Mouse (Mus musculus) adrenal gland (tissue): Measurements from ENCODE around the gene Hexa.

ENCODE experiments used
- intact Hi-C: fragments of 180-260 bp; cut with DNase I; formaldehyde crosslinking; loops from one replicate; pipeline ENCODE4 v1.15.1; 2025
- long read RNA-seq, 2 experiments: library from polyadenylated mRNA; unstranded; transcript quantifications; one replicate each; pipeline ENCODE4 v2.0.0; 2020; ENCODE audit warnings: borderline replicate concordance in 1 of 2; ENCODE audit not compliant: insufficient replicate concordance in 1 of 2

Hexa gene
- long read RNA-seq, experiment 1, transcript Hexa-201 (14 exons, 1,996 nt), result major isoform, 116 of 125 reads
- long read RNA-seq, experiment 1, partial matches to known transcripts, result 7 of 125 reads
- long read RNA-seq, experiment 1, other reads (novel, unspliced or antisense), result 2 of 125 reads
- long read RNA-seq, experiment 2, transcript Hexa-201 (14 exons, 1,996 nt), result major isoform, 136 of 151 reads
- long read RNA-seq, experiment 2, partial matches to known transcripts, result 8 of 151 reads
- long read RNA-seq, experiment 2, other reads (novel, unspliced or antisense), result 7 of 151 reads

- intact Hi-C loops, result loop anchor here (2.0 kb wide), 1 partner anchor 53 kb away; the partner anchor contains the start of gene Arih1
Observed at GRCm38 (mm10) chr9:59539441-59540137, at the start of gene Hexa, which contains the start of gene Tmem202. TSS of gene Hexa (plus strand) at chr9:59539540. TSS of gene Tmem202 (minus strand) at chr9:59539847.

- intact Hi-C loops, result no loop called here
Observed at GRCm38 (mm10) chr9:59508146-59508545, 31.2 kb upstream of the Hexa start.

- intact Hi-C loops, result no loop called here
Observed at GRCm38 (mm10) chr9:59512381-59512780, 27.0 kb upstream of the Hexa start.

GRCm38 (mm10) chr9:59515069-59515468, 24.3 kb upstream of the Hexa start:
- intact Hi-C loops, result no loop called here

- intact Hi-C loops, result no loop called here
Observed at GRCm38 (mm10) chr9:59517127-59517526, 22.2 kb upstream of the Hexa start.

GRCm38 (mm10) chr9:59518976-59519375, 20.4 kb upstream of the Hexa start:
- intact Hi-C loops, result no loop called here

GRCm38 (mm10) chr9:59519396-59519795, 19.9 kb upstream of the Hexa start:
- intact Hi-C loops, result no loop called here

- intact Hi-C loops, result no loop called here
Observed at GRCm38 (mm10) chr9:59522906-59523305, 16.4 kb upstream of the Hexa start.

- intact Hi-C loops, result no loop called here
Observed at GRCm38 (mm10) chr9:59526727-59527126, 12.6 kb upstream of the Hexa start.

GRCm38 (mm10) chr9:59527580-59527979, 11.8 kb upstream of the Hexa start:
- intact Hi-C loops, result no loop called here

- intact Hi-C loops, result no loop called here
Observed at GRCm38 (mm10) chr9:59528274-59528673, 11.1 kb upstream of the Hexa start.

- intact Hi-C loops, result no loop called here
Observed at GRCm38 (mm10) chr9:59531645-59532044, 7.7 kb upstream of the Hexa start.

GRCm38 (mm10) chr9:59533422-59533821, 5.9 kb upstream of the Hexa start:
- intact Hi-C loops, result no loop called here

- intact Hi-C loops, result no loop called here
Observed at GRCm38 (mm10) chr9:59533889-59534288, 5.5 kb upstream of the Hexa start.

GRCm38 (mm10) chr9:59537651-59538050, 1.7 kb upstream of the Hexa start:
- intact Hi-C loops, result loop anchor here (2.0 kb wide), 1 partner anchor 51 kb away; the partner anchor contains the start of gene Arih1

GRCm38 (mm10) chr9:59541617-59542016, 2.3 kb downstream of the Hexa start:
- intact Hi-C loops, result no loop called here

- intact Hi-C loops, result no loop called here
Observed at GRCm38 (mm10) chr9:59542766-59543324, 3.5 kb downstream of the Hexa start.

- intact Hi-C loops, result no loop called here
Observed at GRCm38 (mm10) chr9:59544739-59545138, 5.4 kb downstream of the Hexa start.

- intact Hi-C loops, result no loop called here
Observed at GRCm38 (mm10) chr9:59547869-59548268, 8.5 kb downstream of the Hexa start.

- intact Hi-C loops, result no loop called here
Observed at GRCm38 (mm10) chr9:59548961-59549487, 9.7 kb downstream of the Hexa start.

GRCm38 (mm10) chr9:59550077-59550476, 10.7 kb downstream of the Hexa start:
- intact Hi-C loops, result no loop called here

- intact Hi-C loops, result no loop called here
Observed at GRCm38 (mm10) chr9:59551017-59551416, 11.7 kb downstream of the Hexa start.
